Mouse (Mus musculus) midbrain, embryonic 11.5 days (tissue): ENCODE results near the gene Slc41a2. TPM values are rescaled to one million over a fixed set of nuclear protein-coding genes. Genes with fewer than 3 reads are reported as not detected.
"Not testable (repeated sequence)": the region's sequence is repeated elsewhere in the genome, so short reads cannot be mapped to it uniquely, and the experiment has no call there.

Experiments
- ATAC-seq: fragments of 200-750 bp; cut with Nextera tagmentation; 2 replicates; pipeline ENCODE4 v1.8.0; 2017; ENCODE audit warnings: moderate TSS enrichment, moderate library complexity; ENCODE audit not compliant: low FRiP score
- DNase-seq: peaks from one replicate; pipeline ENCODE4 v3.0.0; 2015; ENCODE audit warnings: low spot score; ENCODE audit errors: missing footprints
- H3K27ac ChIP-seq: fragments of 300-500 bp; sonication (generic); 2 replicates; pipeline ENCODE4 v1.5.1; 2014; ENCODE audit warnings: low read depth, low read length
- H3K27me3 ChIP-seq: fragments of 300-500 bp; sonication (generic); 2 replicates; pipeline ENCODE4 v1.6.1; 2014; ENCODE audit warnings: mild to moderate bottlenecking, low read length, moderate library complexity, mixed read lengths; ENCODE audit not compliant: control insufficient read depth, insufficient read depth
- H3K36me3 ChIP-seq: fragments of 300-500 bp; sonication (generic); 2 replicates; pipeline ENCODE4 v1.6.1; 2014; ENCODE audit warnings: mild to moderate bottlenecking, low read length, moderate library complexity, mixed read lengths; ENCODE audit not compliant: control insufficient read depth, insufficient read depth
- H3K4me1 ChIP-seq: fragments of 300-500 bp; sonication (generic); 2 replicates; pipeline ENCODE4 v1.6.1; 2014; ENCODE audit warnings: low read length; ENCODE audit not compliant: control insufficient read depth, insufficient read depth
- H3K4me2 ChIP-seq: fragments of 300-500 bp; sonication (generic); 2 replicates; pipeline ENCODE4 v1.6.1; 2014; ENCODE audit warnings: mild to moderate bottlenecking, moderate library complexity
- H3K4me3 ChIP-seq: fragments of 300-500 bp; sonication (generic); 2 replicates; pipeline ENCODE4 v1.5.1; 2014; ENCODE audit warnings: low read depth, low read length
- H3K9ac ChIP-seq: fragments of 300-500 bp; sonication (generic); 2 replicates; pipeline ENCODE4 v1.6.1; 2014; ENCODE audit warnings: low read length
- H3K9me3 ChIP-seq: fragments of 300-500 bp; sonication (generic); 2 replicates; pipeline ENCODE4 v1.6.1; 2016; ENCODE audit warnings: low read length; ENCODE audit not compliant: control insufficient read depth
- WGBS: fragments of 180-500 bp; shearing (Covaris S2); extraction: QIAGEN DNeasy Blood & Tissue Kit; methylation state at CpG from one replicate; pipeline ENCODE4 v1.1.7; 2014; 5-methylcytosine and 5-hydroxymethylcytosine counted together
- polyA plus RNA-seq: library from polyadenylated mRNA; unstranded; fragments of >200 nt; fragmentation: Nextera tagmentation; extraction: Ambion mirVana; gene quantifications from 2 replicates; pipeline ENCODE4 v1.2.1, GENCODE M21; 2014

Gene Slc41a2
- polyA plus RNA-seq, 1 experiment from 2014 or later, result 1.7 TPM

GRCm38 (mm10) chr10:83359451-83359850 lies 21.8 kb upstream of the Slc41a2 start:
- H3K9ac ChIP-seq, result peak overlapping the region; percentile 48; the same call in 1 of the 2 replicates
- DNase-seq (no peak), ATAC-seq (no peak; the same call in 1 of the 2 replicates)
- peaks cover 9% of the 10 kb centered on the region for H3K36me3 ChIP-seq
- no peaks in the 10 kb centered on the region for H3K9me3 ChIP-seq
- H3K27ac ChIP-seq, result no peak overlapping the region
- peak overlapping the region; percentile 90 for H3K4me3 ChIP-seq
- H3K4me2 ChIP-seq, result peak overlapping the region; percentile 72
- H3K27me3 ChIP-seq, result no peaks in the 10 kb centered on the region
- 79% methylated on average over 4 of the region's 4 CpGs for WGBS
- H3K4me1 ChIP-seq, result peaks cover 9% of the 10 kb centered on the region; the same call in 1 of the 2 replicates

- H3K9me3 ChIP-seq, result no peaks in the 10 kb centered on the region
- H3K27me3 ChIP-seq, result no peaks in the 10 kb centered on the region
- peaks cover 6% of the 10 kb centered on the region; the same call in 1 of the 2 replicates for H3K4me1 ChIP-seq
- no peak overlapping the region for H3K9ac ChIP-seq
- no peak overlapping the region for H3K4me3 ChIP-seq
- H3K36me3 ChIP-seq, result no peaks in the 10 kb centered on the region
- 86% methylated on average over 12 of the region's 12 CpGs for WGBS
- ATAC-seq (no peak), DNase-seq (no peak)
- H3K4me2 ChIP-seq, result no peak overlapping the region
- no peak overlapping the region for H3K27ac ChIP-seq
These were observed 18.7 kb upstream of the Slc41a2 start for GRCm38 (mm10) chr10:83356416-83356815.

- Histone ChIP-seq H3K9ac (no peak overlapping the region), H3K27me3 (no peaks in the 10 kb centered on the region), H3K4me3 (no peak overlapping the region), H3K36me3 (no peaks in the 10 kb centered on the region), H3K4me1 (peaks cover 1% of the 10 kb centered on the region; the same call in 1 of the 2 replicates), H3K27ac (no peak overlapping the region), H3K4me2 (no peak overlapping the region), H3K9me3 (no peaks in the 10 kb centered on the region)
- DNase-seq (no peak), ATAC-seq (no peak)
- WGBS, result 75% methylated on average over 8 of the region's 8 CpGs
These were observed 16.6 kb upstream of the Slc41a2 start for GRCm38 (mm10) chr10:83354333-83354719.

- H3K4me2 ChIP-seq, result no peak overlapping the region
- no peak for ATAC-seq
- WGBS, result 62% methylated on average over 14 of the region's 14 CpGs
- no peak overlapping the region for H3K4me3 ChIP-seq
- H3K27ac ChIP-seq, result no peak overlapping the region
- no peak overlapping the region for H3K9ac ChIP-seq
- no peaks in the 10 kb centered on the region for H3K36me3 ChIP-seq
- H3K27me3 ChIP-seq, result no peaks in the 10 kb centered on the region
- no peaks in the 10 kb centered on the region for H3K4me1 ChIP-seq
- H3K9me3 ChIP-seq, result no peaks in the 10 kb centered on the region
- no peak for DNase-seq
These were observed 16.1 kb upstream of the Slc41a2 start for GRCm38 (mm10) chr10:83353680-83354332.

- H3K4me1 ChIP-seq, H3K27me3 ChIP-seq, H3K27ac ChIP-seq, H3K9me3 ChIP-seq, H3K9ac ChIP-seq, DNase-seq, H3K36me3 ChIP-seq, ATAC-seq, H3K4me2 ChIP-seq, H3K4me3 ChIP-seq: not testable (repeated sequence)
- WGBS, result 85% methylated on average over 4 of the region's 4 CpGs
These were observed 14.1 kb upstream of the Slc41a2 start for GRCm38 (mm10) chr10:83351779-83352178.

GRCm38 (mm10) chr10:83350689-83351088 lies 13.0 kb upstream of the Slc41a2 start:
- Histone ChIP-seq H3K4me3 (no peak overlapping the region), H3K4me1 (no peaks in the 10 kb centered on the region), H3K36me3 (no peaks in the 10 kb centered on the region), H3K9me3 (no peaks in the 10 kb centered on the region), H3K27me3 (no peaks in the 10 kb centered on the region), H3K9ac (no peak overlapping the region), H3K4me2 (no peak overlapping the region), H3K27ac (no peak overlapping the region)
- DNase-seq, result no peak
- 85% methylated on average over 2 of the region's 2 CpGs for WGBS
- no peak for ATAC-seq

- Histone ChIP-seq H3K9ac (no peak overlapping the region), H3K36me3 (no peaks in the 10 kb centered on the region), H3K4me2 (no peak overlapping the region), H3K27me3 (no peaks in the 10 kb centered on the region), H3K27ac (no peak overlapping the region), H3K4me3 (no peak overlapping the region), H3K9me3 (no peaks in the 10 kb centered on the region), H3K4me1 (no peaks in the 10 kb centered on the region)
- WGBS, result 22% methylated on average over 7 of the region's 7 CpGs
- ATAC-seq (no peak), DNase-seq (no peak)
These were observed 9.8 kb upstream of the Slc41a2 start for GRCm38 (mm10) chr10:83347494-83347893.

GRCm38 (mm10) chr10:83346359-83346736 lies 8.7 kb upstream of the Slc41a2 start:
- Histone ChIP-seq H3K36me3 (no peaks in the 10 kb centered on the region), H3K4me3 (no peak overlapping the region), H3K4me2 (no peak overlapping the region), H3K9ac (no peak overlapping the region), H3K9me3 (no peaks in the 10 kb centered on the region), H3K27ac (no peak overlapping the region), H3K4me1 (no peaks in the 10 kb centered on the region), H3K27me3 (no peaks in the 10 kb centered on the region)
- no peak for ATAC-seq
- WGBS, result 77% methylated on average over 5 of the region's 5 CpGs
- DNase-seq, result no peak

GRCm38 (mm10) chr10:83345693-83346358 lies 8.1 kb upstream of the Slc41a2 start:
- Histone ChIP-seq H3K9me3 (no peaks in the 10 kb centered on the region), H3K4me3 (no peak overlapping the region), H3K9ac (no peak overlapping the region), H3K36me3 (no peaks in the 10 kb centered on the region), H3K4me2 (no peak overlapping the region), H3K27me3 (no peaks in the 10 kb centered on the region), H3K4me1 (no peaks in the 10 kb centered on the region), H3K27ac (no peak overlapping the region)
- 52% methylated on average over 7 of the region's 7 CpGs for WGBS
- ATAC-seq (no peak), DNase-seq (no peak)
